Mouse (Mus musculus) forebrain, embryonic 16.5 days (tissue): ENCODE data around the gene Pum3. TPM values are rescaled to one million over a fixed set of nuclear protein-coding genes. Genes with fewer than 3 reads are reported as not detected.

Source experiments
- ATAC-seq: fragments of 200-750 bp; cut with Nextera tagmentation; 2 replicates; pipeline ENCODE4 v1.8.0; 2017; ENCODE audit warnings: mild to moderate bottlenecking, moderate library complexity
- H3K27ac ChIP-seq: fragments of 300-500 bp; sonication (generic); 2 replicates; pipeline ENCODE4 v1.5.1; 2014; ENCODE audit warnings: low read length, control low read depth
- H3K27me3 ChIP-seq: fragments of 300-500 bp; sonication (generic); replicated peaks from 2 replicates; pipeline ENCODE4 v1.6.1; 2014; ENCODE audit warnings: low read length; ENCODE audit not compliant: control insufficient read depth, insufficient read depth
- H3K36me3 ChIP-seq: fragments of 300-500 bp; sonication (generic); 2 replicates; pipeline ENCODE4 v1.6.1; 2014; ENCODE audit not compliant: control insufficient read depth, insufficient read depth
- H3K4me1 ChIP-seq: fragments of 300-500 bp; sonication (generic); replicated peaks from 2 replicates; pipeline ENCODE4 v1.6.1; 2014; ENCODE audit warnings: low read length; ENCODE audit not compliant: control insufficient read depth, insufficient read depth
- H3K4me2 ChIP-seq: fragments of 300-500 bp; sonication (generic); 2 replicates; pipeline ENCODE4 v1.6.1; 2014; ENCODE audit warnings: mild to moderate bottlenecking, low read length, control low read depth
- H3K4me3 ChIP-seq: fragments of 300-500 bp; sonication (generic); replicated peaks from 2 replicates; pipeline ENCODE4 v1.5.1; 2014; ENCODE audit warnings: mild to moderate bottlenecking, low read length, control low read depth
- H3K9ac ChIP-seq: fragments of 300-500 bp; sonication (generic); replicated peaks from 2 replicates; pipeline ENCODE4 v1.6.1; 2014; ENCODE audit warnings: low read depth, low read length, control low read depth
- H3K9me3 ChIP-seq: fragments of 300-500 bp; sonication (generic); 2 replicates; pipeline ENCODE4 v1.6.1; 2016; ENCODE audit warnings: low read length; ENCODE audit not compliant: control insufficient read depth
- WGBS: fragments of 180-500 bp; shearing (Covaris S2); extraction: QIAGEN DNeasy Blood & Tissue Kit; methylation state at CpG from one replicate; pipeline ENCODE4 v1.1.7; 2014; 5-methylcytosine and 5-hydroxymethylcytosine counted together
- polyA plus RNA-seq: library from polyadenylated mRNA; unstranded; fragments of >200 nt; fragmentation: Nextera tagmentation; extraction: Ambion mirVana; gene quantifications from 2 replicates; pipeline ENCODE4 v1.2.1, GENCODE M21; 2015

The Pum3 gene
- polyA plus RNA-seq, result 64.9 and 83.6 TPM in 2 replicates

- under 1% methylated on average over 40 of the region's 40 CpGs for WGBS
- peaks cover 16% of the 10 kb centered on the region for H3K4me1 ChIP-seq
- ATAC-seq, result peak; percentile 97
- H3K4me3 ChIP-seq, result peak within 1 kb of the TSS; percentile 73
- peak within 1 kb of the TSS; percentile 69 for H3K9ac ChIP-seq
- peak within 1 kb of the TSS; percentile 90 for H3K27ac ChIP-seq
- peaks cover 4% of the 10 kb centered on the region for H3K36me3 ChIP-seq
- no peaks in the 10 kb centered on the region for H3K9me3 ChIP-seq
- H3K27me3 ChIP-seq, result no peaks in the 10 kb centered on the region
- peak within 1 kb of the TSS; percentile 82 for H3K4me2 ChIP-seq
Observed at GRCm38 (mm10) chr19:27429745-27430251, at the start of gene Pum3. Gene Pum3, minus strand, starts transcription at chr19:27429825.

- Histone ChIP-seq H3K27ac (no peak overlapping the region), H3K36me3 (no peaks in the 10 kb centered on the region), H3K4me3 (no peak overlapping the region), H3K27me3 (no peaks in the 10 kb centered on the region), H3K9ac (no peak overlapping the region), H3K9me3 (no peaks in the 10 kb centered on the region), H3K4me2 (no peak overlapping the region), H3K4me1 (no peaks in the 10 kb centered on the region)
- 85% methylated on average over 4 of the region's 4 CpGs for WGBS
- ATAC-seq, result no peak
Observed at GRCm38 (mm10) chr19:27466691-27467090, 37.1 kb upstream of the Pum3 start.

GRCm38 (mm10) chr19:27462656-27463055 is 33.0 kb upstream of the Pum3 start:
- Histone ChIP-seq H3K36me3 (no peaks in the 10 kb centered on the region), H3K9ac (no peak overlapping the region), H3K4me2 (no peak overlapping the region), H3K27ac (no peak overlapping the region), H3K27me3 (no peaks in the 10 kb centered on the region), H3K4me1 (no peaks in the 10 kb centered on the region), H3K9me3 (no peaks in the 10 kb centered on the region), H3K4me3 (no peak overlapping the region)
- 68% methylated on average over 4 of the region's 4 CpGs for WGBS
- ATAC-seq, result no peak

GRCm38 (mm10) chr19:27450458-27450857 is 20.8 kb upstream of the Pum3 start:
- H3K4me3 ChIP-seq, result no peak overlapping the region
- H3K27ac ChIP-seq, result no peak overlapping the region
- H3K9me3 ChIP-seq, result no peaks in the 10 kb centered on the region
- H3K36me3 ChIP-seq, result no peaks in the 10 kb centered on the region
- H3K27me3 ChIP-seq, result no peaks in the 10 kb centered on the region
- H3K4me2 ChIP-seq, result no peak overlapping the region
- ATAC-seq, result peak; percentile 73
- WGBS, result 28% methylated on average over 4 of the region's 4 CpGs
- H3K4me1 ChIP-seq, result 0 out of 2 replicates have a peak, but pooled peaks cover 2% of the 10 kb centered on the region
- H3K9ac ChIP-seq, result no peak overlapping the region

- H3K4me2 ChIP-seq, result peak overlapping the region; percentile 16; the same call in 1 of the 2 replicates
- no peaks in the 10 kb centered on the region for H3K27me3 ChIP-seq
- 0 out of 2 replicates have a peak, but pooled peaks cover 2% of the 10 kb centered on the region for H3K4me1 ChIP-seq
- H3K9me3 ChIP-seq, result no peaks in the 10 kb centered on the region
- H3K36me3 ChIP-seq, result no peaks in the 10 kb centered on the region
- H3K9ac ChIP-seq, result no peak overlapping the region
- ATAC-seq, result peak; percentile 84
- no peak overlapping the region for H3K4me3 ChIP-seq
- no peak overlapping the region for H3K27ac ChIP-seq
- whole genome bisulfite sequencing, result 20% methylated on average over 7 of the region's 7 CpGs
Observed at GRCm38 (mm10) chr19:27447515-27447914, 17.9 kb upstream of the Pum3 start.

GRCm38 (mm10) chr19:27441106-27441505 is 11.5 kb upstream of the Pum3 start:
- Histone ChIP-seq H3K9me3 (no peaks in the 10 kb centered on the region), H3K4me3 (no peak overlapping the region), H3K36me3 (no peaks in the 10 kb centered on the region), H3K4me2 (no peak overlapping the region), H3K4me1 (no peaks in the 10 kb centered on the region), H3K27me3 (no peaks in the 10 kb centered on the region), H3K27ac (no peak overlapping the region), H3K9ac (no peak overlapping the region)
- ATAC-seq, result no peak
- 89% methylated on average over 5 of the region's 5 CpGs for WGBS

GRCm38 (mm10) chr19:27437982-27438652 is 8.5 kb upstream of the Pum3 start:
- no peaks in the 10 kb centered on the region for H3K9me3 ChIP-seq
- 86% methylated on average over 10 of the region's 10 CpGs for WGBS
- no peak overlapping the region for H3K27ac ChIP-seq
- no peak overlapping the region for H3K4me3 ChIP-seq
- ATAC-seq, result no peak
- H3K4me1 ChIP-seq, result no peaks in the 10 kb centered on the region
- no peaks in the 10 kb centered on the region for H3K27me3 ChIP-seq
- H3K4me2 ChIP-seq, result no peak overlapping the region
- no peaks in the 10 kb centered on the region for H3K36me3 ChIP-seq
- no peak overlapping the region for H3K9ac ChIP-seq

- Histone ChIP-seq H3K36me3 (0 out of 2 replicates have a peak, but pooled peaks cover under 1% of the 10 kb centered on the region), H3K27me3 (no peaks in the 10 kb centered on the region), H3K9me3 (no peaks in the 10 kb centered on the region), H3K9ac (peak overlapping the region; percentile 69), H3K27ac (peak overlapping the region; percentile 90), H3K4me1 (peaks cover 16% of the 10 kb centered on the region), H3K4me3 (peak overlapping the region; percentile 73), H3K4me2 (peak overlapping the region; percentile 80)
- 0 out of 2 replicates have a peak, but pooled peaks have one; percentile 1 for ATAC-seq
- WGBS, result under 1% methylated on average over 10 of the region's 10 CpGs
Observed at GRCm38 (mm10) chr19:27430406-27430805, 781 bp upstream of the Pum3 start.

- Histone ChIP-seq H3K36me3 (peaks cover 9% of the 10 kb centered on the region), H3K27me3 (no peaks in the 10 kb centered on the region), H3K9ac (peak overlapping the region; percentile 57), H3K4me2 (peak overlapping the region; percentile 82), H3K4me1 (peaks cover 16% of the 10 kb centered on the region), H3K4me3 (peak overlapping the region; percentile 73), H3K27ac (no peak overlapping the region; the same call in 1 of the 2 replicates), H3K9me3 (no peaks in the 10 kb centered on the region)
- WGBS, result 0% methylated on average over 16 of the region's 16 CpGs
- no peak for ATAC-seq
Observed at GRCm38 (mm10) chr19:27429281-27429680, 344 bp downstream of the Pum3 start.
